Mouse (Mus musculus) ES-Bruce4 (cell line): ENCODE results near the gene Fsd2. TPM values are rescaled to one million over a fixed set of nuclear protein-coding genes. Genes with fewer than 3 reads are reported as not detected.
A peak's percentile ranks its signal among the peaks of the same experiment; 100 is the strongest.

ENCODE experiments used
- H3K27ac ChIP-seq: 2 replicates; pipeline ENCODE4 v1.5.1; 2012; ENCODE audit warnings: low read length, inconsistent platforms; ENCODE audit not compliant: insufficient read depth
- H3K27me3 ChIP-seq: 2 replicates; pipeline ENCODE4 v1.6.1; 2012; ENCODE audit warnings: mild to moderate bottlenecking, low read length, inconsistent platforms; ENCODE audit not compliant: control insufficient read depth, poor library complexity, insufficient read depth, severe bottlenecking
- H3K36me3 ChIP-seq: 2 replicates; pipeline ENCODE4 v1.6.1; 2012; ENCODE audit warnings: inconsistent platforms, mild to moderate bottlenecking, low read length, moderate library complexity; ENCODE audit not compliant: control insufficient read depth, poor library complexity, insufficient read depth, severe bottlenecking
- H3K4me1 ChIP-seq: one replicate; pipeline ENCODE4 v1.8.1; 2011; ENCODE audit warnings: low read length; ENCODE audit not compliant: control insufficient read depth, insufficient read depth
- H3K4me3 ChIP-seq: 2 replicates; pipeline ENCODE4 v1.5.1; 2011; ENCODE audit warnings: low read depth, mild to moderate bottlenecking, low read length
- H3K9ac ChIP-seq: 2 replicates; pipeline ENCODE4 v1.6.1; 2012; ENCODE audit warnings: low read depth, mild to moderate bottlenecking, inconsistent platforms; ENCODE audit not compliant: poor library complexity, severe bottlenecking
- H3K9me3 ChIP-seq: replicated peaks from 2 replicates; pipeline ENCODE4 v1.6.1; 2012; ENCODE audit warnings: mild to moderate bottlenecking, low read length, inconsistent platforms; ENCODE audit not compliant: control insufficient read depth, poor library complexity, insufficient read depth, severe bottlenecking
- CTCF ChIP-seq: IDR thresholded peaks from one replicate; pipeline ENCODE4 v1.8.1; 2011; ENCODE audit warnings: low read depth, low read length
- EP300 ChIP-seq: IDR thresholded peaks from 2 replicates; pipeline ENCODE4 v1.6.1; 2011; ENCODE audit warnings: low read depth, low read length; ENCODE audit not compliant: insufficient read depth
- POLR2A ChIP-seq: IDR thresholded peaks from one replicate; pipeline ENCODE4 v1.8.1; 2011; ENCODE audit warnings: low read length; ENCODE audit not compliant: insufficient read depth
- polyA plus RNA-seq: library from polyadenylated mRNA; stranded (reverse); fragments of >200 nt; gene quantifications from 2 replicates; pipeline ENCODE4 v1.2.4, GENCODE M21; 2011; ENCODE audit warnings: low read depth; ENCODE audit not compliant: missing spikeins, insufficient read depth, insufficient read length

The Fsd2 gene
- polyA plus RNA-seq, 1 experiment: not detected

- Histone ChIP-seq H3K27ac (no peak within 1 kb of the TSS; the same call in 1 of the 2 replicates), H3K9me3 (no peaks in the 10 kb centered on the region), H3K4me3 (peak within 1 kb of the TSS; percentile 78), H3K36me3 (peaks cover 12% of the 10 kb centered on the region), H3K4me1 (no peaks in the 10 kb centered on the region), H3K9ac (peak within 1 kb of the TSS; percentile 73), H3K27me3 (no peaks in the 10 kb centered on the region)
- TF ChIP-seq POLR2A (peak; percentile 87), CTCF (no peak)
Observed at GRCm38 (mm10) chr7:81571108-81571940, 4.6 kb upstream of the Fsd2 start, which contains the start of gene Whamm. Gene Whamm (plus strand): TSS chr7:81571266.

GRCm38 (mm10) chr7:81570752-81571107 lies 4.0 kb upstream of the Fsd2 start:
- Histone ChIP-seq H3K9ac (no peak overlapping the region), H3K4me1 (no peaks in the 10 kb centered on the region), H3K4me3 (peak overlapping the region; percentile 50; the same call in 1 of the 2 replicates), H3K36me3 (peaks cover 8% of the 10 kb centered on the region), H3K27me3 (no peaks in the 10 kb centered on the region), H3K27ac (no peak overlapping the region; the same call in 1 of the 2 replicates), H3K9me3 (no peaks in the 10 kb centered on the region)
- TF ChIP-seq CTCF (no peak), POLR2A (no peak), EP300 (no peak)

- Histone ChIP-seq H3K9ac (no peak overlapping the region), H3K4me1 (no peaks in the 10 kb centered on the region), H3K36me3 (peaks cover 5% of the 10 kb centered on the region), H3K27me3 (no peaks in the 10 kb centered on the region), H3K4me3 (no peak overlapping the region), H3K27ac (no peak overlapping the region), H3K9me3 (no peaks in the 10 kb centered on the region)
- no peak for TF ChIP-seq EP300
- TF ChIP-seq POLR2A: no peak
- no peak for TF ChIP-seq CTCF
Observed at GRCm38 (mm10) chr7:81570271-81570670, 3.5 kb upstream of the Fsd2 start.

GRCm38 (mm10) chr7:81569851-81570250 lies 3.1 kb upstream of the Fsd2 start:
- Histone ChIP-seq H3K9me3 (no peaks in the 10 kb centered on the region), H3K9ac (no peak overlapping the region), H3K27ac (no peak overlapping the region), H3K4me3 (no peak overlapping the region), H3K36me3 (peaks cover under 1% of the 10 kb centered on the region), H3K27me3 (no peaks in the 10 kb centered on the region), H3K4me1 (no peaks in the 10 kb centered on the region)
- TF ChIP-seq CTCF: no peak
- no peak for TF ChIP-seq EP300
- no peak for TF ChIP-seq POLR2A

- Histone ChIP-seq H3K4me3 (no peak overlapping the region), H3K27me3 (no peaks in the 10 kb centered on the region), H3K9me3 (no peaks in the 10 kb centered on the region), H3K9ac (no peak overlapping the region), H3K27ac (no peak overlapping the region), H3K36me3 (no peaks in the 10 kb centered on the region), H3K4me1 (no peaks in the 10 kb centered on the region)
- no peak for TF ChIP-seq EP300
- TF ChIP-seq POLR2A: no peak
- no peak for TF ChIP-seq CTCF
Observed at GRCm38 (mm10) chr7:81567396-81567795, 652 bp upstream of the Fsd2 start.

- Histone ChIP-seq H3K9ac (no peak overlapping the region), H3K9me3 (no peaks in the 10 kb centered on the region), H3K4me3 (no peak overlapping the region), H3K36me3 (no peaks in the 10 kb centered on the region), H3K4me1 (no peaks in the 10 kb centered on the region), H3K27ac (no peak overlapping the region), H3K27me3 (no peaks in the 10 kb centered on the region)
- no peak for TF ChIP-seq POLR2A
- no peak for TF ChIP-seq EP300
- no peak for TF ChIP-seq CTCF
Observed at GRCm38 (mm10) chr7:81566332-81566731, 412 bp downstream of the Fsd2 start.
